In genomic region chr3:79842165-79842564, GRCm38 (mm10) we compare ENCODE assay signal across 8 mouse cellular contexts. TPM values are rescaled to one million over a fixed set of nuclear protein-coding genes. Genes with fewer than 3 reads are reported as not detected.
DNase-seq lines count a peak whose midpoint lies in the region; ATAC-seq and TF ChIP-seq lines count a peak whose summit lies in the region.

No protein-coding gene starts in this region.

- peak overlapping the region; percentile 72 for H3K4me2 ChIP-seq in intestine, postnatal 0 days (replicated peaks; ENCODE audit: low read depth)
- H3K4me2 ChIP-seq in neural tube, embryonic 14.5 days (ENCODE audit: low read depth, low read length) = peak overlapping the region; percentile 64

- H3K27me3 ChIP-seq in intestine, postnatal 0 days (replicated peaks; ENCODE audit: control insufficient read depth, insufficient read depth, low read length) = no peaks in the 10 kb centered on the region
- no peaks in the 10 kb centered on the region for H3K27me3 ChIP-seq in neural tube, embryonic 14.5 days (ENCODE audit: control insufficient read depth, insufficient read depth, low read length)

- peak overlapping the region; percentile 58 for H3K9ac ChIP-seq in intestine, postnatal 0 days (ENCODE audit: low read depth, low read length)
- no peak overlapping the region for H3K9ac ChIP-seq in neural tube, embryonic 14.5 days (replicated peaks; ENCODE audit: low read depth, low read length)

- intact Hi-C loops in gastrocnemius, postnatal 14 days (cut with DNase I; ENCODE audit: low total_unique reads) = no loop called here

- H3K9me3 ChIP-seq in intestine, postnatal 0 days (ENCODE audit: control insufficient read depth) = no peaks in the 10 kb centered on the region
- no peaks in the 10 kb centered on the region for H3K9me3 ChIP-seq in neural tube, embryonic 14.5 days (ENCODE audit: control insufficient read depth, low read length)

- peak; percentile 82 for ATAC-seq in intestine, postnatal 0 days
- ATAC-seq in neural tube, embryonic 14.5 days (ENCODE audit: low read depth) = peak; percentile 52; the same call in 1 of the 2 replicates

- peak; percentile 65 for DNase-seq in cerebellum, adult 9-10 months
- DNase-seq in cerebellum, adult 9-11 months = no peak
- DNase-seq in gastrocnemius, postnatal 14 days = peak; percentile 20
- peak; percentile 25 for DNase-seq in lung, adult 2 months
- DNase-seq in layer of hippocampus, postnatal 14 days (ENCODE audit: low spot score in 2 of 2) = no peak

- peaks cover 2% of the 10 kb centered on the region; the same call in 1 of the 2 replicates for H3K4me1 ChIP-seq in bone marrow, adult 2 months (ENCODE audit: control insufficient read depth, insufficient read depth, low read length)
- H3K4me1 ChIP-seq in intestine, postnatal 0 days (replicated peaks; ENCODE audit: control insufficient read depth, insufficient read depth, low read length) = no peaks in the 10 kb centered on the region
- H3K4me1 ChIP-seq in lung, adult 2 months (ENCODE audit: control insufficient read depth, insufficient read depth, low read length) = peaks cover 7% of the 10 kb centered on the region; the same call in 1 of the 2 replicates
- no peaks in the 10 kb centered on the region for H3K4me1 ChIP-seq in neural tube, embryonic 14.5 days (ENCODE audit: control insufficient read depth, insufficient read depth, low read length)

- 3% methylated on average over 12 of the region's 12 CpGs for WGBS in bone marrow, adult 2 months
- WGBS in intestine, postnatal 0 days = 2% methylated on average over 12 of the region's 12 CpGs
- WGBS in lung, adult 2 months = 4% methylated on average over 12 of the region's 12 CpGs
- WGBS in neural tube, embryonic 14.5 days = 13% methylated on average over 12 of the region's 12 CpGs

- no peak overlapping the region for H3K27ac ChIP-seq in bone marrow, adult 2 months (ENCODE audit: control insufficient read depth, insufficient read depth, low read depth, low read length, poor library complexity)
- H3K27ac ChIP-seq in intestine, postnatal 0 days (ENCODE audit: low read depth, low read length) = peak overlapping the region; percentile 93
- H3K27ac ChIP-seq in neural tube, embryonic 14.5 days (ENCODE audit: low read depth, low read length) = no peak overlapping the region

- no peak for TF ChIP-seq POLR2A in bone marrow, adult 2 months (IDR thresholded peaks at IDR 0.05; ENCODE audit: borderline replicate concordance, control insufficient read depth, low read depth, low read length)
- no peak for TF ChIP-seq POLR2A in lung, adult 2 months (IDR thresholded peaks at IDR 0.05; ENCODE audit: borderline replicate concordance, extremely low read depth, low read depth, low read length)

- TF ChIP-seq CTCF in bone marrow, adult 2 months (IDR thresholded peaks at IDR 0.05; ENCODE audit: control insufficient read depth, insufficient read depth, low read length) = no peak
- TF ChIP-seq CTCF in intestine, postnatal 0 days (IDR thresholded peaks at IDR 0.05; ENCODE audit: low read depth) = no peak
- no peak for TF ChIP-seq CTCF in lung, adult 2 months (IDR thresholded peaks at IDR 0.05; ENCODE audit: insufficient read depth, low read length)

- H3K36me3 ChIP-seq in intestine, postnatal 0 days (ENCODE audit: control insufficient read depth, insufficient read depth) = no peaks in the 10 kb centered on the region
- no peaks in the 10 kb centered on the region for H3K36me3 ChIP-seq in neural tube, embryonic 14.5 days (ENCODE audit: control insufficient read depth, insufficient read depth, low read length)

- peak overlapping the region; percentile 75 for H3K4me3 ChIP-seq in bone marrow, adult 2 months (replicated peaks; ENCODE audit: control insufficient read depth, low read depth, low read length)
- H3K4me3 ChIP-seq in intestine, postnatal 0 days (ENCODE audit: low read depth, low read length) = peak overlapping the region; percentile 49
- H3K4me3 ChIP-seq in lung, adult 2 months (replicated peaks; ENCODE audit: extremely low read depth, low read depth, low read length) = peak overlapping the region; percentile 100
- H3K4me3 ChIP-seq in neural tube, embryonic 14.5 days (ENCODE audit: low read depth, low read length) = peak overlapping the region; percentile 38

RNA-seq across cellular contexts. Expression of gene Tmem144, which starts 10.4 kb away (rescaled TPM):
- not detected in 2 replicates for polyA plus RNA-seq in bone marrow, adult 2 months (2011; ENCODE audit: insufficient read depth, insufficient read length, low replicate concordance, missing spikeins)
- 1 to 10 TPM; 1.0 to 1.9 TPM for total RNA-seq in gastrocnemius, postnatal 14 days (2021)
- 59.3 and 73.8 TPM in 2 replicates for polyA plus RNA-seq in intestine, postnatal 0 days (2015; fragmentation: Nextera tagmentation; extraction: Ambion mirVana)
- polyA plus RNA-seq in lung, adult 2 months (2012; rRNA removed) = 0.92 and 1.9 TPM in 2 replicates
- 1.2 and 1.4 TPM in 2 replicates for polyA plus RNA-seq in neural tube, embryonic 14.5 days (2014; fragmentation: Nextera tagmentation; extraction: Ambion mirVana)
- 10 to 100 TPM; 16.9 to 18.7 TPM for total RNA-seq in layer of hippocampus, postnatal 14 days (2021)

RNA-seq across cellular contexts. Expression of gene Fam198b, which starts 42.2 kb away (rescaled TPM):
- 0.23 and 1.0 TPM in 2 replicates for polyA plus RNA-seq in bone marrow, adult 2 months (2011; ENCODE audit: insufficient read depth, insufficient read length, low replicate concordance, missing spikeins)
- total RNA-seq in gastrocnemius, postnatal 14 days (2021) = 10 to 100 TPM; 25.9 to 34.0 TPM
- polyA plus RNA-seq in intestine, postnatal 0 days (2015; fragmentation: Nextera tagmentation; extraction: Ambion mirVana) = 17.2 and 23.4 TPM in 2 replicates
- polyA plus RNA-seq in lung, adult 2 months (2012; rRNA removed) = 16.5 and 20.3 TPM in 2 replicates
- polyA plus RNA-seq in neural tube, embryonic 14.5 days (2014; fragmentation: Nextera tagmentation; extraction: Ambion mirVana) = 2.0 and 4.9 TPM in 2 replicates
- total RNA-seq in layer of hippocampus, postnatal 14 days (2021) = 1 to 10 TPM; 6.5 to 8.9 TPM

Comparison
In these comparisons a context has a peak if more than half of its experiments do, and no peak if none do; other contexts are left out.
1. DNase-seq: peak in cerebellum, adult 9-10 months (single experiment), gastrocnemius, postnatal 14 days (single experiment) and lung, adult 2 months (single experiment); none in cerebellum, adult 9-11 months (single experiment) and layer of hippocampus, postnatal 14 days (0 of 2).
2. H3K4me3 ChIP-seq: peak in every context shown above with its lines; median percentile 100 in lung, adult 2 months; 75 in bone marrow, adult 2 months; 49 in intestine, postnatal 0 days; 38 in neural tube, embryonic 14.5 days.
3. RNA of gene Tmem144, which starts 10.4 kb away (polyA plus RNA-seq): 59.3 to 73.8 TPM in intestine, postnatal 0 days; 0.92 to 1.9 TPM in lung, adult 2 months, 1.2 to 1.4 TPM in neural tube, embryonic 14.5 days and not detected in bone marrow, adult 2 months; every median in the first group is over 10 times any median in the second.